20 mouse cellular contexts compared by ENCODE assay signal in genomic region chr2:125030591-125030990, GRCm38 (mm10). TPM values are rescaled to one million over a fixed set of nuclear protein-coding genes. Genes with fewer than 3 reads are reported as not detected.
"Had no signal": no experiment of that assay in that cellular context is flagged by ENCODE, and none has a peak within 500 bp of the region (broad histone marks: within the 10 kb centered on the region; RNA-seq: fewer than 3 reads in every experiment).

No protein-coding gene starts in this region.

- H3K27ac ChIP-seq: intestine, embryonic 15.5 days; limb, embryonic 10.5 days; liver, embryonic 12.5 days; liver, embryonic 15.5 days; macrophage; midbrain, embryonic 12.5 days; midbrain, embryonic 15.5 days; neural tube, embryonic 12.5 days; neural tube, embryonic 15.5 days; stomach, postnatal 0 days had no signal

- DNase-seq: kidney, adult 11 months; liver; right cerebral cortex, adult 18-20 months; right cerebral cortex, postnatal 14 days; right cerebral cortex, postnatal 4 days; thymus, adult 2 months; thymus, postnatal 14 days; thymus, postnatal 4 days had no signal

- H3K4me1 ChIP-seq: intestine, embryonic 15.5 days; liver, embryonic 12.5 days; liver, embryonic 15.5 days; midbrain, embryonic 12.5 days; midbrain, embryonic 15.5 days; neural tube, embryonic 12.5 days had no signal

- H3K36me3 ChIP-seq: intestine, embryonic 15.5 days; limb, embryonic 10.5 days; limb, embryonic 13.5 days; liver, embryonic 12.5 days; liver, embryonic 15.5 days; midbrain, embryonic 12.5 days; midbrain, embryonic 15.5 days; neural tube, embryonic 12.5 days; neural tube, embryonic 15.5 days had no signal

- H3K27me3 ChIP-seq: intestine, embryonic 15.5 days; limb, embryonic 13.5 days; liver, embryonic 12.5 days; liver, embryonic 15.5 days; midbrain, embryonic 12.5 days; midbrain, embryonic 15.5 days; neural tube, embryonic 12.5 days; neural tube, embryonic 15.5 days had no signal

- H3K4me2 ChIP-seq: intestine, embryonic 15.5 days; limb, embryonic 13.5 days; liver, embryonic 12.5 days; liver, embryonic 15.5 days; midbrain, embryonic 12.5 days; midbrain, embryonic 15.5 days; neural tube, embryonic 12.5 days; neural tube, embryonic 15.5 days had no signal

- H3K9ac ChIP-seq: intestine, embryonic 15.5 days; limb, embryonic 13.5 days; liver, embryonic 12.5 days; liver, embryonic 15.5 days; midbrain, embryonic 12.5 days; midbrain, embryonic 15.5 days; neural tube, embryonic 12.5 days; neural tube, embryonic 15.5 days had no signal

- H3K9me3 ChIP-seq: intestine, embryonic 15.5 days; limb, embryonic 10.5 days; limb, embryonic 13.5 days; liver, embryonic 12.5 days; liver, embryonic 15.5 days; midbrain, embryonic 12.5 days; midbrain, embryonic 15.5 days; neural tube, embryonic 12.5 days; neural tube, embryonic 15.5 days had no signal

- ATAC-seq: intestine, embryonic 15.5 days; liver, embryonic 12.5 days; midbrain, embryonic 15.5 days had no signal

- H3K4me3 ChIP-seq: intestine, embryonic 15.5 days; limb, embryonic 10.5 days; limb, embryonic 13.5 days; liver, embryonic 12.5 days; liver, embryonic 15.5 days; midbrain, embryonic 12.5 days; midbrain, embryonic 15.5 days; neural tube, embryonic 12.5 days; neural tube, embryonic 15.5 days had no signal

RNA-seq across cellular contexts. Expression of gene Slc24a5, which starts 37.3 kb away (rescaled TPM):
- total RNA-seq: megakaryocyte, adult 5-6 weeks had no signal
- polyA plus RNA-seq: thymus, adult 2 months had no signal
